Mouse (Mus musculus): ENCODE measurements around the gene Asgr1. TPM values are rescaled to one million over a fixed set of nuclear protein-coding genes. Genes with fewer than 3 reads are reported as not detected.

The Asgr1 gene
- total and polyA plus RNA-seq, 2 experiments from 2014 or later = 1.2 to 4.5 TPM

DNA sequence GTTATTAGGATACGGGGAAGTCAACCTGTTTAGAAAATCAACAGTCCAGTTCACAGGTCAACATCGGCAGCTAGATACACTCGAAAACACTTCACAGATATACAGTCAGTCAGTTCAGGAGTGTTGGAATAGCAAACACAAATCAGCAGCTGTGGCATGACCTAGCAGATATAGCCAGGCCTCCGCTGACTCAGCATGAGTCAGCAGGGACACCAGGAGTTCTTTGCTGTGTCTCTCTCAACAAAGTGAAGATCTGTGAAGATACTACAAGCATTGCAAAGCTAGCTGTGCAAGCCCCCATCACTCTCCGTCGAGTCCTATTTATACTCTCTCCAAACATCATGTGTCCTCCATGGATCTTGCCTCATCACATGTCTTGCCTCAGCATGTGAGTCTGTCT is 21.7 kb downstream of the Asgr1 start:
- Histone ChIP-seq H3K36me3 (ENCODE audit: insufficient read depth, low read length) (no peaks in the 10 kb centered on the region), H3K9ac (replicated peaks; ENCODE audit: low read length, poor library complexity, severe bottlenecking) (no peak overlapping the region), H3K27me3 (ENCODE audit: insufficient read depth, low read length) (no peaks in the 10 kb centered on the region), H3K4me1 (ENCODE audit: insufficient read depth, low read length) (no peaks in the 10 kb centered on the region), H3K27ac (ENCODE audit: low read depth, low read length) (no peak overlapping the region), H3K4me2 (ENCODE audit: low read depth, low read length, poor library complexity, severe bottlenecking) (no peak overlapping the region), H3K9me3 (ENCODE audit: low read length) (no peaks in the 10 kb centered on the region), H3K4me3 (ENCODE audit: low read depth, low read length) (no peak overlapping the region)
- ATAC-seq (ENCODE audit: low FRiP score) = no peak
- TF ChIP-seq CTCF (IDR thresholded peaks at IDR 0.05) = no peak
- DNase-seq (ENCODE audit: low spot score) = no peak
- WGBS = 90% methylated on average over 6 of the region's 6 CpGs

DNA sequence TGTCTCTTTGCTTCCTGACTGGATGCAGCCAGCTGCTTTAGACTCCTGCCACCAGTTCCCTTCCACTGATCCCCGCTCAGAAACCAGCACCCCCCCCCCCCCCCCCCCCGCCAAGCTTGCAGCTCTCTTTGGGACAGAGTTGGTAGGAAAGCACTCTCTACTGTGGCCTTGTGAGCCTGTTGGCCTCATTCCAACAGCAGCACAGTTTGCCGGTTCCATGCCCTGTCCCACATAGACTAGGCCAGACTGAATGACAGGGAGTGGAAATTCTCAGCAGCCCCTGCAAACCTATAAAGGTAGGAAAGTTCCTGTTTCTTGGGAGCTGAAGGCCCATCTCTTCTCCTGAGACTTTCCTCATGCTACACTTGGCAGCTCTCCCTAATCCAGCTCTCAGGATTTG is 23.6 kb downstream of the Asgr1 start:
- TF ChIP-seq CTCF (IDR thresholded peaks at IDR 0.05) = no peak
- Histone ChIP-seq H3K4me3 (ENCODE audit: low read depth, low read length) (no peak overlapping the region), H3K36me3 (ENCODE audit: insufficient read depth, low read length) (no peaks in the 10 kb centered on the region), H3K4me2 (ENCODE audit: low read depth, low read length, poor library complexity, severe bottlenecking) (no peak overlapping the region), H3K27ac (ENCODE audit: low read depth, low read length) (no peak overlapping the region), H3K27me3 (ENCODE audit: insufficient read depth, low read length) (no peaks in the 10 kb centered on the region), H3K4me1 (ENCODE audit: insufficient read depth, low read length) (no peaks in the 10 kb centered on the region), H3K9ac (replicated peaks; ENCODE audit: low read length, poor library complexity, severe bottlenecking) (no peak overlapping the region), H3K9me3 (ENCODE audit: low read length) (no peaks in the 10 kb centered on the region)
- 49% methylated on average over 3 of the region's 3 CpGs for WGBS
- DNase-seq (ENCODE audit: low spot score) = no peak
- ATAC-seq (ENCODE audit: low FRiP score) = no peak

DNA sequence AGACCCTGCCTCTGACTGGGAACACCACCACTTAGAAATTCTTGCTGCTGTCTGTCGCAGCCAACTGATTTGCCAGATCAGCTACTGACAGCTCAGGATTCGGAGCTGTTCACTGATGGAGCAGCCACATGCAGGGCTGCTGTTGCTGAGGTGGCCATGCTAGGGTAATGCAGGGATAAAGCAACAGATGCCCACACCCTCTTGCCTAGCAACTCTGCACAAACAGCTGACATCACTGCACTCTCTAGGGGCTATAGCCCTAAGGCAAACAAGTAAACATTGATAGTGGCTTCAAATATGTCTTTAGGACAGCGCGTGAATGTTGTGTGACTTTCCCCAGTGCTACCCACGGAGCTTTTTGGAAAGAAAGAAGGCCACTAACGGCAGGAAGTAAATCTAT is 25.3 kb downstream of the Asgr1 start:
- Histone ChIP-seq H3K4me3 (ENCODE audit: low read depth, low read length) (no peak overlapping the region), H3K27me3 (ENCODE audit: insufficient read depth, low read length) (no peaks in the 10 kb centered on the region), H3K36me3 (ENCODE audit: insufficient read depth, low read length) (no peaks in the 10 kb centered on the region), H3K4me1 (ENCODE audit: insufficient read depth, low read length) (no peaks in the 10 kb centered on the region), H3K9ac (replicated peaks; ENCODE audit: low read length, poor library complexity, severe bottlenecking) (no peak overlapping the region), H3K4me2 (ENCODE audit: low read depth, low read length, poor library complexity, severe bottlenecking) (no peak overlapping the region), H3K9me3 (ENCODE audit: low read length) (no peaks in the 10 kb centered on the region), H3K27ac (ENCODE audit: low read depth, low read length) (no peak overlapping the region)
- TF ChIP-seq CTCF (IDR thresholded peaks at IDR 0.05) = no peak
- ATAC-seq (ENCODE audit: low FRiP score) (no peak), DNase-seq (ENCODE audit: low spot score) (no peak)
- WGBS = 62% methylated on average over 6 of the region's 6 CpGs

DNA sequence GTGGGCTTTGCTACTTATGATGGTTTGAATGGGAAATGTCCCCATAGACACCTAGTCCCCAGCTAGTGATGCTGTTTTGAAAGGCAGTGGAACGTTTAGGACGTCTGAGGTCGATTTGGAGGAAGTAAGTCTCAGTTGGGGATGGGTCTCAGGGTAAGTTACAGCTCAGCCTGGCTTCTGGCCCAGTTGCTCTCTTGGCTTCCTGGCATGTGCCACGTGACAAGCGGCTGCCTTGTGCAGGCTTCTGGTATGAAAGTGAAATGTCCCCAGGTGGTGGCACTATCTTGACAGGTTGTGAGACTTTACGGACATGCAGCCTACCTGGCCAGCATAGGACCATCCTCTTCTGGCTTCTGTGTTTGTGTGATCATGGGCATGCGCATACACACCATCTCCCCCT is 26.0 kb downstream of the Asgr1 start:
- Histone ChIP-seq H3K36me3 (ENCODE audit: insufficient read depth, low read length) (no peaks in the 10 kb centered on the region), H3K27me3 (ENCODE audit: insufficient read depth, low read length) (no peaks in the 10 kb centered on the region), H3K27ac (ENCODE audit: low read depth, low read length) (no peak overlapping the region), H3K4me1 (ENCODE audit: insufficient read depth, low read length) (no peaks in the 10 kb centered on the region), H3K4me3 (ENCODE audit: low read depth, low read length) (no peak overlapping the region), H3K9ac (replicated peaks; ENCODE audit: low read length, poor library complexity, severe bottlenecking) (no peak overlapping the region), H3K9me3 (ENCODE audit: low read length) (no peaks in the 10 kb centered on the region), H3K4me2 (ENCODE audit: low read depth, low read length, poor library complexity, severe bottlenecking) (no peak overlapping the region)
- 70% methylated on average over 7 of the region's 7 CpGs for WGBS
- no peak for TF ChIP-seq CTCF (IDR thresholded peaks at IDR 0.05)
- DNase-seq (ENCODE audit: low spot score) (peak; percentile 15), ATAC-seq (ENCODE audit: low FRiP score) (no peak)

DNA sequence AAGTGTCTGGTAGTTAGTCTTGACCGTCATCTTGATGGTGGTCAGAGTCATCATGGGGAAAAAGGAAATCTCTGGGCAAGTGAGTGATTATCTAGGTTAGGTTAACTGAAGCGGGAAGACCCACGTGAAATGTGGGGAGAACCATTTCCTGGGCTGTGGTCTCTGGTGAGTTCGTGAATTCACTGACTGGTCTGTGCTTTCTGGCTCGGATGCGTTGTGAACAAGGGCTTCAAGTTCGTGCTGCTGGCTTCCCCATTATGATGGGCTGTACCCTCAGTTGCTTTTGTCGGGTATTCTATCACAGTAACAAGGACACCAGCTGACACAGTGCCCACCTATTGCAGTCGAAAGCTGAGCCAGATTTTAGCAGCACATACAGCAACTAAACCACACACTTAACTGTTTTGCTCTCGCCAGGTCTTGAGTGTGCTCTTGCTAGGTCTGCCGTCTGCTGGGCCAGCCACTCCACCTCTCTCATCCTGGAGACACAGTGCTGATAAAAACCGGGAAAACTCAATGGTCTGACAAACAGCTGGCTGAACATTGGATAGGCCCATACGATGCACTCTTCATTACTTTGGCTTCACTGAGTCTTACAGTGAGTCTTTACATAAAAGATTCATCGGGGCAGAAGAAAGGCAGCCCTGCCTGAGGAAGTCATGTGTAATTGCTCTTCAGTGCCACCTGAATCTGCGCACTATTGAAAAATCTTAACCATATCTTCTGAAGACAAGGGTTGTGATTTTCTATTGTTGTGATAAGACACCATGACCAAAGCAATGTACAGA is 27.1 kb downstream of the Asgr1 start:
- Histone ChIP-seq H3K4me3 (ENCODE audit: low read depth, low read length) (no peak overlapping the region), H3K27me3 (ENCODE audit: insufficient read depth, low read length) (no peaks in the 10 kb centered on the region), H3K9ac (replicated peaks; ENCODE audit: low read length, poor library complexity, severe bottlenecking) (no peak overlapping the region), H3K9me3 (ENCODE audit: low read length) (no peaks in the 10 kb centered on the region), H3K27ac (ENCODE audit: low read depth, low read length) (no peak overlapping the region), H3K4me1 (ENCODE audit: insufficient read depth, low read length) (no peaks in the 10 kb centered on the region), H3K36me3 (ENCODE audit: insufficient read depth, low read length) (no peaks in the 10 kb centered on the region), H3K4me2 (ENCODE audit: low read depth, low read length, poor library complexity, severe bottlenecking) (no peak overlapping the region)
- ATAC-seq (ENCODE audit: low FRiP score) (no peak), DNase-seq (ENCODE audit: low spot score) (no peak)
- TF ChIP-seq CTCF (IDR thresholded peaks at IDR 0.05) = no peak
- 88% methylated on average over 15 of the region's 15 CpGs for WGBS

DNA sequence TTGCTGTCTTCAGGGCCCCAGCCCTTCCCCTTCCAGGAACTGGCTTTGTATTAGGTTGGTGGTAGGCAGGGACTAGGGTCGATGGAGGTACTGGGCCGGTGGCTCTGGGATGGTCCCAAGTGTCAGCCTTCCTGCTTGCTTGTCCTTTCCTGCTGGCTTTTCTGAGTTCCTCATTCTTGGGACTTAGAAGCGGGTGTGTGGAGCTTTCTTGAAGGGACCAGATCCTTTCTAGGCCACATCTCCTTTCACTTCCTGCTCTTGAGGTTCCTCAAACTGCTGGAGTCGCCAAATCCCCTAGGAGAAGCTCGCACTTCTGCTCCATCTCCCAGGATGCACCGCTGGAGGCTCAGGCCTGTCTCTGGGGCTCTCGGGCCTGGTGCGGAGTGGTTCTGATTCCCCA is 30.7 kb downstream of the Asgr1 start:
- no peak overlapping the region for H3K4me2 ChIP-seq (ENCODE audit: low read depth, low read length, poor library complexity, severe bottlenecking)
- H3K27me3 ChIP-seq (ENCODE audit: insufficient read depth, low read length) = no peaks in the 10 kb centered on the region
- no peaks in the 10 kb centered on the region for H3K36me3 ChIP-seq (ENCODE audit: insufficient read depth, low read length)
- WGBS = 77% methylated on average over 8 of the region's 8 CpGs
- no peaks in the 10 kb centered on the region for H3K4me1 ChIP-seq (ENCODE audit: insufficient read depth, low read length)
- H3K27ac ChIP-seq (ENCODE audit: low read depth, low read length) = no peak overlapping the region
- no peak for ATAC-seq (ENCODE audit: low FRiP score)
- TF ChIP-seq CTCF (IDR thresholded peaks at IDR 0.05) = no peak
- no peak for DNase-seq (ENCODE audit: low spot score)
- no peaks in the 10 kb centered on the region for H3K9me3 ChIP-seq (ENCODE audit: low read length)
- no peak overlapping the region for H3K9ac ChIP-seq (replicated peaks; ENCODE audit: low read length, poor library complexity, severe bottlenecking)
- no peak overlapping the region for H3K4me3 ChIP-seq (ENCODE audit: low read depth, low read length)

All from midbrain, postnatal 0 days (tissue).